Mouse (Mus musculus): Measurements from ENCODE around the gene Fam163b. TPM values are rescaled to one million over a fixed set of nuclear protein-coding genes. Genes with fewer than 3 reads are reported as not detected.

The Fam163b gene
- polyA plus RNA-seq, 1 experiment from 2014 or later = 7.1 TPM

DNA sequence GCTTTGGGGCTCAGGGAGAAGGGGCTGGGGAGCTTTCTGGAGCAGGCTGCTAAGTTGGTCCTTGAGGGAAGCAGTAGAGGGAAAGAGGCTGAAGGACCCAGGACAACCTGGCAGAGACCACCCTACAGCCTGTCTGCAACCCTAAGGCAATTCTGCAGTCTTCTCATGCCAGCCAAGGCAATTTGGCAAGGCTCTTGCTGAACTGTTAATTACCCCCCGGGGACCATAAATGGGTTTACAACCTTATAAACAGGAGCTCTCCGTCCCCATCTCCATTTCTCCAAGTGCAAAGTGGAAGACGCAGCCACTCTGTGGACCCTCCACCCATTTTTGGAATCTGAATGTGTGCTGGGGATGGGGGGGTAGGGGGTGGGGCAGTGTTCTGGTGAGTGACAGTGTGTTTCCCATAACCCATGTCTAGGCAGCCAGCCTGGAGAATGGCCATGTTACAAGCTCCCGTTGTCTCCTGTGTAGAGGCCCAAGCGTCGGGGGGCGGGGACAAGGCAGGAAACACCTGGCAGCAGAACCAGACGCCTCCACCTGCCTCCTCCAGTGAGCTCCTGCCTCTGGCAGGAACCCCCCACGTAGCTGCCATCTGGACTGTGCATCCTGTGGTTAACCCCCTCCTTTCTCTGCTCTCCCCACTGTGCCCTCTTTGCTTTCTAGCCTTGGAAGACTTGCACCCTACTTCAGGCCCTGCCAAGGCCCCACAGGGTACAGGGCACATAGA, 20.5 kb downstream of the Fam163b start:
- Histone ChIP-seq H3K4me3 (replicated peaks; ENCODE audit: low read length) (no peak overlapping the region), H3K4me1 (replicated peaks; ENCODE audit: control insufficient read depth, insufficient read depth, low read length) (peaks cover 20% of the 10 kb centered on the region), H3K4me2 (ENCODE audit: low read length) (no peak overlapping the region), H3K27me3 (replicated peaks; ENCODE audit: control insufficient read depth, insufficient read depth, low read length) (no peaks in the 10 kb centered on the region; the same call in 1 of the 2 replicates), H3K27ac (ENCODE audit: low read length) (no peak overlapping the region), H3K9ac (replicated peaks; ENCODE audit: low read depth, low read length) (no peak overlapping the region), H3K9me3 (ENCODE audit: control insufficient read depth, low read length) (no peaks in the 10 kb centered on the region), H3K36me3 (ENCODE audit: control insufficient read depth, insufficient read depth) (no peaks in the 10 kb centered on the region)
- ATAC-seq = peak; percentile 57
- WGBS = 19% methylated on average over 9 of the region's 9 CpGs

- H3K27ac ChIP-seq (ENCODE audit: low read length) = no peak overlapping the region
- H3K4me3 ChIP-seq (replicated peaks; ENCODE audit: low read length) = no peak overlapping the region
- H3K36me3 ChIP-seq (ENCODE audit: control insufficient read depth, insufficient read depth) = no peaks in the 10 kb centered on the region
- ATAC-seq = peak; percentile 54; the same call in 1 of the 2 replicates
- WGBS = 45% methylated on average over 8 of the region's 8 CpGs
- H3K27me3 ChIP-seq (replicated peaks; ENCODE audit: control insufficient read depth, insufficient read depth, low read length) = no peaks in the 10 kb centered on the region; the same call in 1 of the 2 replicates
- no peak overlapping the region for H3K4me2 ChIP-seq (ENCODE audit: low read length)
- H3K9me3 ChIP-seq (ENCODE audit: control insufficient read depth, low read length) = no peaks in the 10 kb centered on the region
- no peak overlapping the region for H3K9ac ChIP-seq (replicated peaks; ENCODE audit: low read depth, low read length)
- peaks cover 20% of the 10 kb centered on the region for H3K4me1 ChIP-seq (replicated peaks; ENCODE audit: control insufficient read depth, insufficient read depth, low read length)
Measured at GRCm38 (mm10) chr2:27120241-27120641, 22.1 kb downstream of the Fam163b start.

- Histone ChIP-seq H3K27me3 (replicated peaks; ENCODE audit: control insufficient read depth, insufficient read depth, low read length) (no peaks in the 10 kb centered on the region; the same call in 1 of the 2 replicates), H3K27ac (ENCODE audit: low read length) (no peak overlapping the region), H3K9me3 (ENCODE audit: control insufficient read depth, low read length) (no peaks in the 10 kb centered on the region), H3K9ac (replicated peaks; ENCODE audit: low read depth, low read length) (no peak overlapping the region), H3K4me2 (ENCODE audit: low read length) (no peak overlapping the region), H3K4me3 (replicated peaks; ENCODE audit: low read length) (no peak overlapping the region), H3K4me1 (replicated peaks; ENCODE audit: control insufficient read depth, insufficient read depth, low read length) (peaks cover 20% of the 10 kb centered on the region), H3K36me3 (ENCODE audit: control insufficient read depth, insufficient read depth) (no peaks in the 10 kb centered on the region)
- 85% methylated on average over 2 of the region's 2 CpGs for WGBS
- ATAC-seq = no peak
Measured at GRCm38 (mm10) chr2:27119766-27120165, 22.5 kb downstream of the Fam163b start.

GRCm38 (mm10) chr2:27118452-27118851, 23.8 kb downstream of the Fam163b start:
- H3K27me3 ChIP-seq (replicated peaks; ENCODE audit: control insufficient read depth, insufficient read depth, low read length) = no peaks in the 10 kb centered on the region; the same call in 1 of the 2 replicates
- H3K4me3 ChIP-seq (replicated peaks; ENCODE audit: low read length) = no peak overlapping the region
- H3K4me1 ChIP-seq (replicated peaks; ENCODE audit: control insufficient read depth, insufficient read depth, low read length) = peaks cover 20% of the 10 kb centered on the region
- no peaks in the 10 kb centered on the region for H3K9me3 ChIP-seq (ENCODE audit: control insufficient read depth, low read length)
- no peak overlapping the region for H3K9ac ChIP-seq (replicated peaks; ENCODE audit: low read depth, low read length)
- no peak for ATAC-seq
- no peak overlapping the region for H3K27ac ChIP-seq (ENCODE audit: low read length)
- WGBS = 61% methylated on average over 4 of the region's 4 CpGs
- H3K36me3 ChIP-seq (ENCODE audit: control insufficient read depth, insufficient read depth) = no peaks in the 10 kb centered on the region
- no peak overlapping the region for H3K4me2 ChIP-seq (ENCODE audit: low read length)

- WGBS = 87% methylated on average over 10 of the region's 10 CpGs
- Histone ChIP-seq H3K4me1 (replicated peaks; ENCODE audit: control insufficient read depth, insufficient read depth, low read length) (no peaks in the 10 kb centered on the region; the same call in 1 of the 2 replicates), H3K36me3 (ENCODE audit: control insufficient read depth, insufficient read depth) (no peaks in the 10 kb centered on the region), H3K27me3 (replicated peaks; ENCODE audit: control insufficient read depth, insufficient read depth, low read length) (no peaks in the 10 kb centered on the region; the same call in 1 of the 2 replicates), H3K4me3 (replicated peaks; ENCODE audit: low read length) (no peak overlapping the region), H3K4me2 (ENCODE audit: low read length) (no peak overlapping the region), H3K9me3 (ENCODE audit: control insufficient read depth, low read length) (no peaks in the 10 kb centered on the region), H3K27ac (ENCODE audit: low read length) (no peak overlapping the region), H3K9ac (replicated peaks; ENCODE audit: low read depth, low read length) (no peak overlapping the region)
- no peak for ATAC-seq
Measured at GRCm38 (mm10) chr2:27114169-27114568, 28.1 kb downstream of the Fam163b start.

GRCm38 (mm10) chr2:27112585-27112984, 29.7 kb downstream of the Fam163b start:
- Histone ChIP-seq H3K4me3 (replicated peaks; ENCODE audit: low read length) (no peak overlapping the region), H3K36me3 (ENCODE audit: control insufficient read depth, insufficient read depth) (no peaks in the 10 kb centered on the region), H3K27ac (ENCODE audit: low read length) (no peak overlapping the region), H3K9me3 (ENCODE audit: control insufficient read depth, low read length) (no peaks in the 10 kb centered on the region), H3K4me1 (replicated peaks; ENCODE audit: control insufficient read depth, insufficient read depth, low read length) (no peaks in the 10 kb centered on the region; the same call in 1 of the 2 replicates), H3K4me2 (ENCODE audit: low read length) (no peak overlapping the region), H3K27me3 (replicated peaks; ENCODE audit: control insufficient read depth, insufficient read depth, low read length) (no peaks in the 10 kb centered on the region), H3K9ac (replicated peaks; ENCODE audit: low read depth, low read length) (no peak overlapping the region)
- 80% methylated on average over 20 of the region's 20 CpGs for WGBS
- ATAC-seq = no peak

GRCm38 (mm10) chr2:27109052-27109451, 33.2 kb downstream of the Fam163b start:
- 69% methylated on average over 5 of the region's 5 CpGs for WGBS
- Histone ChIP-seq H3K4me3 (replicated peaks; ENCODE audit: low read length) (no peak overlapping the region), H3K4me1 (replicated peaks; ENCODE audit: control insufficient read depth, insufficient read depth, low read length) (peaks cover 1% of the 10 kb centered on the region), H3K36me3 (ENCODE audit: control insufficient read depth, insufficient read depth) (no peaks in the 10 kb centered on the region), H3K27me3 (replicated peaks; ENCODE audit: control insufficient read depth, insufficient read depth, low read length) (no peaks in the 10 kb centered on the region), H3K9ac (replicated peaks; ENCODE audit: low read depth, low read length) (no peak overlapping the region), H3K27ac (ENCODE audit: low read length) (no peak overlapping the region), H3K9me3 (ENCODE audit: control insufficient read depth, low read length) (no peaks in the 10 kb centered on the region), H3K4me2 (ENCODE audit: low read length) (no peak overlapping the region)
- no peak for ATAC-seq

- Histone ChIP-seq H3K4me1 (replicated peaks; ENCODE audit: control insufficient read depth, insufficient read depth, low read length) (peaks cover 9% of the 10 kb centered on the region), H3K4me3 (replicated peaks; ENCODE audit: low read length) (no peak overlapping the region), H3K9me3 (ENCODE audit: control insufficient read depth, low read length) (no peaks in the 10 kb centered on the region), H3K27ac (ENCODE audit: low read length) (no peak overlapping the region), H3K4me2 (ENCODE audit: low read length) (no peak overlapping the region), H3K36me3 (ENCODE audit: control insufficient read depth, insufficient read depth) (no peaks in the 10 kb centered on the region), H3K9ac (replicated peaks; ENCODE audit: low read depth, low read length) (no peak overlapping the region), H3K27me3 (replicated peaks; ENCODE audit: control insufficient read depth, insufficient read depth, low read length) (no peaks in the 10 kb centered on the region)
- WGBS = 62% methylated on average over 2 of the region's 2 CpGs
- ATAC-seq = no peak
Measured at GRCm38 (mm10) chr2:27108144-27108543, 34.1 kb downstream of the Fam163b start.

- H3K36me3 ChIP-seq (ENCODE audit: control insufficient read depth, insufficient read depth) = no peaks in the 10 kb centered on the region
- H3K9ac ChIP-seq (replicated peaks; ENCODE audit: low read depth, low read length) = no peak overlapping the region
- ATAC-seq = no peak
- no peak overlapping the region for H3K4me3 ChIP-seq (replicated peaks; ENCODE audit: low read length)
- no peak overlapping the region for H3K4me2 ChIP-seq (ENCODE audit: low read length)
- peaks cover 12% of the 10 kb centered on the region for H3K4me1 ChIP-seq (replicated peaks; ENCODE audit: control insufficient read depth, insufficient read depth, low read length)
- no peaks in the 10 kb centered on the region for H3K9me3 ChIP-seq (ENCODE audit: control insufficient read depth, low read length)
- no peaks in the 10 kb centered on the region for H3K27me3 ChIP-seq (replicated peaks; ENCODE audit: control insufficient read depth, insufficient read depth, low read length)
- no peak overlapping the region for H3K27ac ChIP-seq (ENCODE audit: low read length)
- WGBS = 76% methylated on average over 3 of the region's 3 CpGs
Measured at GRCm38 (mm10) chr2:27106816-27107215, 35.5 kb downstream of the Fam163b start.

All from forebrain, embryonic 16.5 days (tissue).